Mouse (Mus musculus) regulatory T cell (primary cell): ENCODE measurements around the gene Mrps23.

Experiments used
- in situ Hi-C: fragments of 300-600 bp; cut with MboI, MseI; formaldehyde crosslinking; loops from one replicate; pipeline ENCODE4 v1.15.1; 2025; ENCODE audit warnings: high pct_unique_total_duplicates

Mrps23 gene

GRCm38 (mm10) chr11:88203712-88204532 is at the start of gene Mrps23:
Gene Mrps23 (plus strand): TSS chr11:88204388.
- in situ Hi-C loops: loop anchor here (5.0 kb wide), 1 partner anchor 142 kb away; no protein-coding TSS in a partner anchor

DNA sequence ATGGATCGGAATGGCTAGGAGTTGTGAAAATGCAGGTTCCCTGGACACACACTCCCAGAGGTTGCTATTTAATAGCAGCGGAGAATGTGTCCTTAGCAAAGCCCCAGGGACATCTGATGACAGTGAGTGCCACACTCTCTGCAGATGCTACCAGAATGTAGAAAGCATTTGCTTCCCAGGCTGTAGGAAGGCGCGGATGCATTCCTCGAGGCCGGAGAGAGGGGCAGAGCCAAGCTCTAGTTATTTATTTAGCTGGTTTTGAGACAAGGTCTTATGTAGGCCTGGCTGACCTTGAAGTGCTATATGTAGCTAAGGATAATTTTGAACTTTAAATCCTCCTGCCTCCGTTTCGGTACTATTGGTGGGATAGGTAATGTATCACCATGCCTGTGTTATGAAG is 49.7 kb upstream of the Mrps23 start:
- in situ Hi-C loops: no loop called here

GRCm38 (mm10) chr11:88155451-88155850 is 48.7 kb upstream of the Mrps23 start:
- in situ Hi-C loops: no loop called here

GRCm38 (mm10) chr11:88155998-88156397 is 48.2 kb upstream of the Mrps23 start:
- in situ Hi-C loops: no loop called here

DNA sequence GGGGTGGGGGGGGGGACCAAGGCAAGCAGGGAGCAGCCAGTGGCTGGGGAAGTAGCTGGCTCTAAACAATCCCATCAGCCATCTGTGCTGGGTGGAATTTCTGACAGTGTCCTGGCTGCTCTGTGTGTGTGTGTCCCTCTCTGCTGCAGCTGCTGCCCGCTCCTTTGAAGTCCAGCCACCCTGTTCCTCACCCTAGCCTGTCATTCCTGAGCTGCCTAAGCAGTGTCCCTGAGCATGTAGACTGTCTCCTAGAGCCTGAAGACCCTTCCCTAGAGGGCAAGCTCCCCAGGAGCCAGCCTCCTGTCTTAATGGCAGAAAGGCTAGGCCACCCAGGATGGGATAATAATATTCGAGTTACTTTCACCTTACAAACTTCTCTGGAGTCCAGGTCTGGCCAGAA is 47.8 kb upstream of the Mrps23 start:
- in situ Hi-C loops: no loop called here

GRCm38 (mm10) chr11:88158842-88159246 is 45.3 kb upstream of the Mrps23 start:
- in situ Hi-C loops: no loop called here

GRCm38 (mm10) chr11:88159389-88159788 is 44.8 kb upstream of the Mrps23 start:
- in situ Hi-C loops: no loop called here

- in situ Hi-C loops: no loop called here
These were observed 43.9 kb upstream of the Mrps23 start for GRCm38 (mm10) chr11:88160316-88160715.

DNA sequence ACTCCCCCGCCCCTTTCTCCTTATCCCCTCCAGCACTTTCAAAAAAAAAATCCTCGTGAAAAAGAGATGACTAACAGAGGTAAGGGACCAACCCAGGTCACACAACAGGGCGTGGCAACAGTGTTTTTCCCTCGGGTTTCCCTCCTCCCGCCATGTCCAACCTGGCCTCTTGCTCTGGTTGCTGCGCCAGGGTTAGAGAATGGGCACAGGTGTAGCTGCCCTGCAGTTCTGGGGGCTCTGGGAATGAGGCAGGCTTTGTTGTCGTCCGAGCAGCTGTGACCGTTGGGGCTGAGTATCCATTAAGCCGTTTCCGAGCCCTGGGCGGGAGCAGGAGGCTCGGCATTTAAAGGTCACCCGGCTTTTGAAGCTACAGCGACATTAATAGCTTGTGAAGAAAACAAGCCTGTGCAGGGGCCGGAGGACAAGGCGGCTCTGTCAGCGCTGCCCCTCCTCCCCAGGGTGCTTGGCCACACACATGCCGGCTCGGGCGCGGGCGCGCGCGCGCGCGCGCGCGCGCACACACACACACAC is 43.1 kb upstream of the Mrps23 start:
- in situ Hi-C loops: no loop called here

DNA sequence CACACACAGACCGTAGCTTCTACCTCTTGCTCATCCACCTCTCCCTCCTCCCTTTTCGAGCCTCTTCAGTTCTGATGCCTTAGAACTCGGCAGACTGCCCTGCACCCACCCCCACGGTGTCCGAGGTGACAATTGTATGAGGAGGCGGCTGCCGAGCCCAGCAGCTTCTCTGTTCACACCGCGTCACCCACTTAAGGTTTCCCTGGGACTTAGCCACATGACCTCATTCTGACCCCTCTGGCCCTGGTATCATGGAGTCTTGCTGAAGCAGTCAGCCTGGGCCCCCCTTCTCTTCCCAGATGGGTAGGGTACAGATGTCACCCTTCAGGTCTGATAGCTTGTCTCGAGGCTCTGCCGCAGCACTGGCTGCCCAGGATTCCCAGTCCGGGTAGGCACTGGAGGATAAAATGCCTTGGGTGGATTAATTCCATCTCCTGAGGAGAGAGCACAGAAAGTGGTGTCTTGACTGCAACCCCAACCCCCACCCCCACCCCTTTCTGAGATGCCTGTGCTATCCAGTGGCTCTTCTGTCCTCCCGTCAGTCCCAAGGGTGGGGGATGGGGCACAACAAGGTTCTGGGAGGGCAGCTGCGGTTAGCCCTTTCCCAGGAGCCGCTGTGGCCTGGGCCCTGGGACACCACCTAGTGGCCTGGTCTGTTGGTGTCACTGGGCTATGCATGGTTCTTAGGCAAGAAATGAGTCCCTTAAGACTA is 42.4 kb upstream of the Mrps23 start:
- in situ Hi-C loops: no loop called here

- in situ Hi-C loops: no loop called here
These were observed 41.4 kb upstream of the Mrps23 start for GRCm38 (mm10) chr11:88162740-88163139.

DNA sequence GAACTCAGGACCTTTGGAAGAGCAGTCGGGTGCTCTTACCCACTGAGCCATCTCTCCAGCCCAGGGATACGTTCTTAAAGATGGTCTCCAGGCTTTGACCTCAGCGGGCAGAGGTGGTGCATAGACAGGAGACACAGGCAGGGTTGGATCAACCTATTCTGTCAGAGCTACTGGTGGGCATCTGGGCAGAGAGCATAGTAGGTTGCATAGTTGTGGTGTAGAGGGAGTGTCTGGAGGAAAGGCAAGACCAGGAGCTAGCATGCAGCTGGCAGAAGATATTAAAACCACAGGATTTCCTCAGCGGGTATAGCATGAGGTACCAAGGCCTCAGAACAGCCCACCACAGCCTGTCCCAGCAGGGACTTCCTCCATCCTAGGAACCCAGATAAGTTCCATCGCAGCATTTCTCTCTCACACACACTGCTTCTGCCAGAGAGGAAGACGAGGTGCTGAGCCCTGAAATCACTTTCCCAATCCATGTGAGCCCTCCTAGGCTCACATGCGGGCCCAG is 39.9 kb upstream of the Mrps23 start:
- in situ Hi-C loops: no loop called here

DNA sequence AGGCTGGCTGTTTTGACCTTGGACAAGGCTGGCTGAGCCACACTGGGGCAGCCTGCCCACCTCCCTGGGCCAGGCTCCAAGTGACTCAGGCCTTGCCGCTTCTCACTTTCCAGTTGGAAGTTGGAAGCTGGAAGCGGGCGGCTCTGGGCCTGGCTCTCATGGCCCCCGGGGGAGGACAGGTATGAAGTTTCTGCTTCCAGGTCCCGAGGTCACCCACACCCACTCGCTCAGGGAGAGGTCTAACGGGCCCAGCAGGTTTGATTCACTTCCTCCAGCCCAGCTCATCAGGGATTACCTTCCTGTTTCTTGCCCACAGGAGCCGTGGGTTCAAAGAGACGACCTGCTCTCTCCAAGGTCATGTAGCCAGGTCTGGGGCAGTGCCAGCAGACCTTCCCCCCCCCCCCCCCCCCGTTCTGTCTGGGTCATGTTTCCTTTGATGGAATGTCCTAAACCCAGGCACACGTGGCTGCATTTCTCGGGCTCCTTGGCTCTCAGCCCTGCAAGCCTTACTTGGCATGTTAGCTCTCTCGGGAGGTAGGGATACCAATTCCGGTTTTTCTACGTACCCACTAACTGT is 39.3 kb upstream of the Mrps23 start:
- in situ Hi-C loops: no loop called here

DNA sequence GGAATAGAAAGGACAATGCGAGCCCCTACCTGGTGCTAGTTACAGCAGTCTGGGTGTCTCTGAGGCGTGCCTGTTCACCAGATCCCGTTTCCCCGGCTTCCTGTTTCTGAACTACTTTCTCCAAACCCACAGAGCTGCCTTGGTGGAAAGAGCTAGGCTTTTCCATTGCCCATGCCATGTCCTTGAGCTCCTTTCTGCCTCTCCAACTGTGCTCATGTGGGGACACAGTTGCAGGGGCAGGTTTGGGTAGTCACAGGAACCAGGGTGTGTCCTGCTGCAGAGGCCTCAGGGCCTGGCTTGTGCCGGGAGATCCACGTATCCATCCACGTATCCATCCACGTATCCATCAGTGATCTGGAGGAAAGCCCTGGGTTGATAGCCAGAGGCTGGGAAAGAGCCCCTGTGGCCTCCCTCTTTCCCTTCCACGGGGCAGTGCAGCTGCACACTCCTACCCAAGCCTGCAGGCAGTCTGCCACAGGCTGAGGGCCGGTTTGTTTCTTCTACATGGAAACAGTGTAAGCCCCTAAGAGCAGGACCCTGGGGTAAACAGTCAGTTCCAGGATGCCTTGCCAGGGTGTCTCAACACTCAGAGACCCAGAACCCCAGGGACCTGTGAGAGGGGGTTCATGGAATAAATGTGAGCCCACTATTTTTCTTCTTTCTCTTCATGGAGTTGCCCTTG is 38.4 kb upstream of the Mrps23 start:
- in situ Hi-C loops: no loop called here

DNA sequence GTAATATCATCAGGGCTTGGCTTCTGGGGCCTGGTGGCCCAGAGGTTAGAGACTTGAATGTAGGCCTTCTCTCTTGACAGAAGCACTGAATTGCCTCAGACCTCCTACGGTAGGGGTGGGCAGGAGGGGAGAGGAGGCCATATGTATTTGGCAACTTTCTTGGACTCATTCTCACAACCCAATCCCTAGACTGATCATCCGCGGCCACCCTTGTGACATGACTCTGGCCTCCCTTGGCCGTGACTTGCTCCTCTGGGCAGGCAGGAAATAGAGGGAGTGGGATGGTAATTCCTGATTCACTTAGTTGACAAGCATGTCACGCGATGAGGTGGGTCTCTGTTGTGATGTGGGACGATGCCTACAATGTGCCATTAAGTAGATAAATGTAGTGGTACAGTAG is 37.7 kb upstream of the Mrps23 start:
- in situ Hi-C loops: no loop called here

GRCm38 (mm10) chr11:88168611-88169010 is 35.6 kb upstream of the Mrps23 start:
- in situ Hi-C loops: no loop called here

DNA sequence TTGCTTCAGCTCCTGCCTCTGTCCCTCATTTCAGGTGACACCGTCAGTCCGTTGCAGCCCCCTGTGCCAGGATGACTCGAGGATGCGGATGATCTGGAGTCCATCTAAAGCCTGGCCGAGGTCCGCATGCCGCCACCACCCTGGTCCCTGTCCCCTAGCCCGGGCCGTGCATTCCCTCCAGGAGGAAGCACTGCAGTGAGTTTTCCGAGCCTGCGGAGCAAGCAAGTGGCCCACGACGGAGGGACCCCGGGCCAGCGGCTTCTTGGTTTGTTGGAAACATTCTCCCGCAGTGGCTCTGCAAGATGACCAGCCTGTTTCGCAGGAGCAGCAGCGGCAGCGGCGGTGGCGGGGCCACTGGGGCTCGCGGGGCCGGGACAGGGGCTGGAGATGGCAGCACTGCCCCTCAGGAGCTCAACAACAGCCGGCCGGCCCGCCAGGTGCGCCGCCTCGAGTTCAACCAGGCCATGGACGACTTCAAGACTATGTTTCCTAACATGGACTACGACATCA is 34.6 kb upstream of the Mrps23 start:
- in situ Hi-C loops: no loop called here

DNA sequence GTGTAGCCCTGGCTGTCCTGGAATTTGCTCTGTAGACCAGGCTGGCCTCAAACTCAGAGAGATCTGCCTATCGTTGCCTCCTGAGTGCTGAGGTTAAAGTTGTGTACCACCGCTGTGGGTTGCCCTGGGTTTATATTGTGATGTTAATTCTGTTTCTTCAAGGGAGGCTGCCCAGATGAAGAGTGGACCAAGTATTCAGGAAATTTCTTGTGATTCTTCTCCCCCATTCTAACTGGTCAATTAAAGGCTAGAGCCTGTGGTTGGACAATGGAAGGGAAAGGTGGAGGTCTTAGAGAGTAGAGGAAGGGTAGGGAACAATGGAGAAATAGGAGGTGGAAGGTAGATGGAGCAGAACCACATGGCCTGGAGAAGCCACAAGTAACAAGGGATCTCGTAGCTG is 33.6 kb upstream of the Mrps23 start:
- in situ Hi-C loops: no loop called here

GRCm38 (mm10) chr11:88171876-88172442 is 32.2 kb upstream of the Mrps23 start:
- in situ Hi-C loops: no loop called here

DNA sequence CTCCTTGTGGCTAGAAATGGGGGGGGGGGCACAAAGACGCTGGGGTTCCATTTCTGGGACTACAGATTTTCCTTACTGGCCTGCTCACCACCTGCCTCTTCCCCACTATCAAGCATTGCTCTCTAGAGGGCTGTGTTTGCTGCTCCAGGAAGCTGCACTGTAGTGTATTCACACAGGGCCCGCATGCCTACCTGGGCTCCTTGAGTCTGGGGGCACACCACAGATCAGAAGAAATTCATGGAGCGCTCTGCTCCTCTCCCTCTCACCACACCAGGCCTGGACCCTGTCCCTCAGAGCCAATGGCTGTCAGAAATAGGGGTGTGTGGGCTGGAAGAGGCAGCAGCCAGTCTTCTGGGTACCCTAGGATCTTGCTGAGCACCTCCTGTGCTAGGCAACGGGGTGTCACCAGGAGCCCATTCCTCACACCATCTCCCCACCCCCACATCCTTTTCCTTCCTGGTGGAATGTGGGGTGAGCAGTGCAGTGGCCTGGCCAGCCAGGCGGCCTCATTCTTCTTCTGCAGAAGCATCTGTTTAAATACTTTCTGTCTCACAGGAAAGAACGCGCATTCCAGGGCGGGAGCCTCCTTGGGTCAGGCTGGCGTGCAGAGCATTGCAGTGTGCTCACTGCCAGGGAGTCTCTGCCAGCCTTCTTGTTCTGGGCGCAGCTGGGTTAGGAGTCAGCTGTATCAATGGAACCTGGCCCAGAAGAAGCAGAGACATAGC is 31.4 kb upstream of the Mrps23 start:
- in situ Hi-C loops: no loop called here
